Mouse (Mus musculus): ENCODE data around the gene Gucy2c. TPM values are rescaled to one million over a fixed set of nuclear protein-coding genes. Genes with fewer than 3 reads are reported as not detected.
A peak's percentile ranks its signal among the peaks of the same experiment; 100 is the strongest.
"Not testable (repeated sequence)": the region's sequence is repeated elsewhere in the genome, so short reads cannot be mapped to it uniquely, and the experiment has no call there.

Gucy2c gene
- polyA plus RNA-seq, 1 experiment, result not detected

GRCm38 (mm10) chr6:136800710-136801109, 19.1 kb upstream of the Gucy2c start:
- TF ChIP-seq POLR2A (IDR thresholded peaks at IDR 0.05; ENCODE audit: borderline replicate concordance, control insufficient read depth, low read depth, low read length), result no peak
- no peak for TF ChIP-seq CTCF (IDR thresholded peaks at IDR 0.05; ENCODE audit: control insufficient read depth, insufficient read depth, low read length)
- 91% methylated on average over 8 of the region's 8 CpGs for WGBS
- Histone ChIP-seq H3K4me1 (ENCODE audit: control insufficient read depth, insufficient read depth, low read length) (no peaks in the 10 kb centered on the region; the same call in 1 of the 2 replicates), H3K4me3 (replicated peaks; ENCODE audit: control insufficient read depth, low read depth, low read length) (no peak overlapping the region), H3K27ac (ENCODE audit: control insufficient read depth, insufficient read depth, low read depth, low read length, poor library complexity) (no peak overlapping the region)

GRCm38 (mm10) chr6:136797874-136798693, 16.5 kb upstream of the Gucy2c start:
- Histone ChIP-seq H3K27ac (ENCODE audit: control insufficient read depth, insufficient read depth, low read depth, low read length, poor library complexity) (peak overlapping the region; percentile 79), H3K4me3 (replicated peaks; ENCODE audit: control insufficient read depth, low read depth, low read length) (peak overlapping the region; percentile 59)
- H3K4me1 ChIP-seq (ENCODE audit: control insufficient read depth, insufficient read depth, low read length), result not testable (repeated sequence)
- 75% methylated on average over 3 of the region's 3 CpGs for WGBS

GRCm38 (mm10) chr6:136795850-136796249, 14.3 kb upstream of the Gucy2c start:
- TF ChIP-seq POLR2A (IDR thresholded peaks at IDR 0.05; ENCODE audit: borderline replicate concordance, control insufficient read depth, low read depth, low read length) (no peak), CTCF (IDR thresholded peaks at IDR 0.05; ENCODE audit: control insufficient read depth, insufficient read depth, low read length) (no peak)
- Histone ChIP-seq H3K4me3 (replicated peaks; ENCODE audit: control insufficient read depth, low read depth, low read length) (no peak overlapping the region), H3K4me1 (ENCODE audit: control insufficient read depth, insufficient read depth, low read length) (no peaks in the 10 kb centered on the region; the same call in 1 of the 2 replicates), H3K27ac (ENCODE audit: control insufficient read depth, insufficient read depth, low read depth, low read length, poor library complexity) (no peak overlapping the region)
- 82% methylated on average over 6 of the region's 6 CpGs for WGBS

- 59% methylated on average over 1 of the region's 1 CpGs for WGBS
- no peak for TF ChIP-seq POLR2A (IDR thresholded peaks at IDR 0.05; ENCODE audit: borderline replicate concordance, control insufficient read depth, low read depth, low read length)
- TF ChIP-seq CTCF (IDR thresholded peaks at IDR 0.05; ENCODE audit: control insufficient read depth, insufficient read depth, low read length), result no peak
- H3K4me3 ChIP-seq (replicated peaks; ENCODE audit: control insufficient read depth, low read depth, low read length), result no peak overlapping the region
- H3K4me1 ChIP-seq (ENCODE audit: control insufficient read depth, insufficient read depth, low read length), result no peaks in the 10 kb centered on the region; the same call in 1 of the 2 replicates
- H3K27ac ChIP-seq (ENCODE audit: control insufficient read depth, insufficient read depth, low read depth, low read length, poor library complexity), result no peak overlapping the region
Measured at GRCm38 (mm10) chr6:136795110-136795509, 13.5 kb upstream of the Gucy2c start.

GRCm38 (mm10) chr6:136793831-136794525, 12.4 kb upstream of the Gucy2c start:
- Histone ChIP-seq H3K4me1 (ENCODE audit: control insufficient read depth, insufficient read depth, low read length) (no peaks in the 10 kb centered on the region; the same call in 1 of the 2 replicates), H3K4me3 (replicated peaks; ENCODE audit: control insufficient read depth, low read depth, low read length) (no peak overlapping the region), H3K27ac (ENCODE audit: control insufficient read depth, insufficient read depth, low read depth, low read length, poor library complexity) (no peak overlapping the region)
- 1% methylated on average over 24 of the region's 24 CpGs for WGBS
- TF ChIP-seq POLR2A (IDR thresholded peaks at IDR 0.05; ENCODE audit: borderline replicate concordance, control insufficient read depth, low read depth, low read length) (no peak), CTCF (IDR thresholded peaks at IDR 0.05; ENCODE audit: control insufficient read depth, insufficient read depth, low read length) (no peak)

- WGBS, result 27% methylated on average over 16 of the region's 16 CpGs
- TF ChIP-seq POLR2A (IDR thresholded peaks at IDR 0.05; ENCODE audit: borderline replicate concordance, control insufficient read depth, low read depth, low read length), result no peak
- TF ChIP-seq CTCF (IDR thresholded peaks at IDR 0.05; ENCODE audit: control insufficient read depth, insufficient read depth, low read length), result no peak
- Histone ChIP-seq H3K27ac (ENCODE audit: control insufficient read depth, insufficient read depth, low read depth, low read length, poor library complexity) (no peak overlapping the region), H3K4me3 (replicated peaks; ENCODE audit: control insufficient read depth, low read depth, low read length) (no peak overlapping the region), H3K4me1 (ENCODE audit: control insufficient read depth, insufficient read depth, low read length) (no peaks in the 10 kb centered on the region; the same call in 1 of the 2 replicates)
Measured at GRCm38 (mm10) chr6:136792884-136793758, 11.6 kb upstream of the Gucy2c start.

GRCm38 (mm10) chr6:136789391-136789971, 7.9 kb upstream of the Gucy2c start:
- Histone ChIP-seq H3K27ac (ENCODE audit: control insufficient read depth, insufficient read depth, low read depth, low read length, poor library complexity) (no peak overlapping the region), H3K4me3 (replicated peaks; ENCODE audit: control insufficient read depth, low read depth, low read length) (no peak overlapping the region), H3K4me1 (ENCODE audit: control insufficient read depth, insufficient read depth, low read length) (peaks cover 1% of the 10 kb centered on the region; the same call in 1 of the 2 replicates)
- WGBS, result 62% methylated on average over 5 of the region's 5 CpGs
- no peak for TF ChIP-seq POLR2A (IDR thresholded peaks at IDR 0.05; ENCODE audit: borderline replicate concordance, control insufficient read depth, low read depth, low read length)
- no peak for TF ChIP-seq CTCF (IDR thresholded peaks at IDR 0.05; ENCODE audit: control insufficient read depth, insufficient read depth, low read length)
